Mouse (Mus musculus): Measurements from ENCODE around the gene Hsd17b7. TPM values are rescaled to one million over a fixed set of nuclear protein-coding genes. Genes with fewer than 3 reads are reported as not detected.

The Hsd17b7 gene
- total RNA-seq, 1 experiment, result 14.7 TPM

DNA sequence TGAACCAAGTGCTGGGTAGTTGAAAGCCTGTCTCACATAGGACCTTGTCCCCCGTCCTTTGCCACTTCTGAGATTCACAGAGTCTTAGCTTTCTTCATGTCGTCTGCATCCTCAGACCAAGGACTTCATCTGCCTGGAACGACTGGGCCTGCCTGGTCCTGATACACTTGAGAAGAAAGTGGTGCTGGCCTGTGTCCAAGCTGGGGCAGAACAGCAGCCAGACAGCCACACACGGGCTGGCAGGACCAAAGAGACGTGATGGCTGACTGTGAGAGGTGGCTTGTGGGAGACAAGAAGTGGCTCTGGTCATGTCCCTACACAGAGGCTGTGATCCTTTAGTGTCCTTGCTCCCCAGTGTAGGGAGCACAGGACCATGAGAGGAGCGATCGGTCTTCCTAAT is 58.3 kb downstream of the Hsd17b7 start:
- Histone ChIP-seq H3K9me3 (ENCODE audit: control insufficient read depth, insufficient read depth, low read depth, low read length) (no peaks in the 10 kb centered on the region), H3K27ac (ENCODE audit: insufficient read depth, low read depth, low read length, poor library complexity, severe bottlenecking) (no peak overlapping the region), H3K36me3 (ENCODE audit: control insufficient read depth, insufficient read depth, low read length, poor library complexity, severe bottlenecking) (no peaks in the 10 kb centered on the region), H3K9ac (ENCODE audit: insufficient read depth, low read depth, low read length, poor library complexity, severe bottlenecking) (no peak overlapping the region), H3K4me3 (ENCODE audit: insufficient read depth in 1 of 2, low read depth in 1 of 2, low read length in 2 of 2, poor library complexity in 1 of 2, severe bottlenecking in 1 of 2) (no peak overlapping the region), H3K4me1 (ENCODE audit: control insufficient read depth in 2 of 2, insufficient read depth in 2 of 2, low read length in 2 of 2, poor library complexity in 1 of 2) (no peaks in the 10 kb centered on the region)
- in situ Hi-C loops (cut with MboI; ENCODE audit: low sequenced_read_pairs in 2 of 2, unreplicated experiment in 2 of 2), result loop anchor here in 1 of 2 experiments (25.0 kb wide), 1 partner anchor 248 kb away; the partner anchor contains the start of gene Rgs5
- DNase-seq (ENCODE audit: low read depth, low spot score), result no peak
- TF ChIP-seq ZNF384 (IDR thresholded peaks at IDR 0.05; ENCODE audit: low read depth, low read length) (no peak), MAFK (IDR thresholded peaks at IDR 0.05; ENCODE audit: insufficient read depth, low read depth, low read length) (no peak), ZC3H11A (IDR thresholded peaks at IDR 0.05; ENCODE audit: borderline replicate concordance, low read depth, low read length) (no peak), HCFC1 (IDR thresholded peaks at IDR 0.05; ENCODE audit: borderline replicate concordance, insufficient read depth, low read length) (no peak), CHD2 (IDR thresholded peaks at IDR 0.05; ENCODE audit: low read depth, low read length) (no peak)

DNA sequence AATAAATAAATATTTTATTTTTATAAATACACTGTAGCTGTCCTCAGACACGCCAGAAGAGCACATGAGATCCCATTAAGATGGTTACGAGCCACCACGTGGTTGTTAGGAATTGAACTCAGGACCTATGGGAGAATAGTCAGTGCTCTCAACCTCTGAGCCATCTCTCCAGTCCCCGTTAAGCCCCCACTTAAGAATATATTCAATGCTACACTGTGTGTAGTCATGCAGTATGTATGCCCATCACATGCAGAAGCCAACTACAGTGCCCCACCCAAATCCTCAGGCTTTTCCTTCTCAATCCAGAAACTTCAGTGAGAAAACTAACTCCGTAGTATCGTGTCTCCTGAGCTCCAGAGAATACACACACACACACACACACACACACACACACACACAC is 59.4 kb downstream of the Hsd17b7 start:
- Histone ChIP-seq H3K4me1 (ENCODE audit: control insufficient read depth in 2 of 2, insufficient read depth in 2 of 2, low read length in 2 of 2, poor library complexity in 1 of 2) (no peaks in the 10 kb centered on the region), H3K36me3 (ENCODE audit: control insufficient read depth, insufficient read depth, low read length, poor library complexity, severe bottlenecking) (no peaks in the 10 kb centered on the region), H3K9me3 (ENCODE audit: control insufficient read depth, insufficient read depth, low read depth, low read length) (no peaks in the 10 kb centered on the region), H3K9ac (ENCODE audit: insufficient read depth, low read depth, low read length, poor library complexity, severe bottlenecking) (no peak overlapping the region), H3K27ac (ENCODE audit: insufficient read depth, low read depth, low read length, poor library complexity, severe bottlenecking) (no peak overlapping the region), H3K4me3 (ENCODE audit: insufficient read depth in 1 of 2, low read depth in 1 of 2, low read length in 2 of 2, poor library complexity in 1 of 2, severe bottlenecking in 1 of 2) (no peak overlapping the region)
- DNase-seq (ENCODE audit: low read depth, low spot score), result no peak
- in situ Hi-C loops (cut with MboI; ENCODE audit: low sequenced_read_pairs in 2 of 2, unreplicated experiment in 2 of 2), result loop anchor here in 1 of 2 experiments (25.0 kb wide), 1 partner anchor 247 kb away; the partner anchor contains the start of gene Rgs5
- TF ChIP-seq MAFK (IDR thresholded peaks at IDR 0.05; ENCODE audit: insufficient read depth, low read depth, low read length), result no peak

DNA sequence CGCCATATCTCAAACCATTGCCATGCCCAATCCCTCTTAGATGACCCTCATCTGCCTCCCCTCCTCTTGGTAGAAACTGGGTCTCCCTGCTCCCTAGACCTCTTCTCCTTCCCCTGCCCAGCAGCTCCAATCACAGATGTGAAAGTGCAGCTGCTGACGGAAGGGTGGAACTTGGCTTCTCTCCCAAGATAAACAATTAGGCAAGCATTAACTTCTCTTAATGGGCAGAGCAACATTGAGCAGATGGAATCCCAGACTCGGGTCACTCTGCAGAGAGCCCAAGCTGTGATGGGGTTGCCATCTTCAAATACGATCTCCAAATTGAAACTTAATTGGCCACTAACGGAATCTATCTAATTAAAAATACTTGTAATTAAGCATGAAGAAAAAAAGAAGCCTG is 59.9 kb downstream of the Hsd17b7 start:
- Histone ChIP-seq H3K27ac (ENCODE audit: insufficient read depth, low read depth, low read length, poor library complexity, severe bottlenecking) (no peak overlapping the region), H3K9ac (ENCODE audit: insufficient read depth, low read depth, low read length, poor library complexity, severe bottlenecking) (no peak overlapping the region), H3K4me1 (ENCODE audit: control insufficient read depth in 2 of 2, insufficient read depth in 2 of 2, low read length in 2 of 2, poor library complexity in 1 of 2) (no peaks in the 10 kb centered on the region), H3K9me3 (ENCODE audit: control insufficient read depth, insufficient read depth, low read depth, low read length) (no peaks in the 10 kb centered on the region), H3K36me3 (ENCODE audit: control insufficient read depth, insufficient read depth, low read length, poor library complexity, severe bottlenecking) (no peaks in the 10 kb centered on the region), H3K4me3 (ENCODE audit: insufficient read depth in 1 of 2, low read depth in 1 of 2, low read length in 2 of 2, poor library complexity in 1 of 2, severe bottlenecking in 1 of 2) (no peak overlapping the region)
- in situ Hi-C loops (cut with MboI; ENCODE audit: low sequenced_read_pairs in 2 of 2, unreplicated experiment in 2 of 2), result loop anchor here in 1 of 2 experiments (25.0 kb wide), 1 partner anchor 247 kb away; the partner anchor contains the start of gene Rgs5
- TF ChIP-seq CHD2 (IDR thresholded peaks at IDR 0.05; ENCODE audit: low read depth, low read length) (no peak), ZC3H11A (IDR thresholded peaks at IDR 0.05; ENCODE audit: borderline replicate concordance, low read depth, low read length) (no peak), HCFC1 (IDR thresholded peaks at IDR 0.05; ENCODE audit: borderline replicate concordance, insufficient read depth, low read length) (no peak), ZNF384 (IDR thresholded peaks at IDR 0.05; ENCODE audit: low read depth, low read length) (no peak), MAFK (IDR thresholded peaks at IDR 0.05; ENCODE audit: insufficient read depth, low read depth, low read length) (no peak)
- DNase-seq (ENCODE audit: low read depth, low spot score), result no peak

DNA sequence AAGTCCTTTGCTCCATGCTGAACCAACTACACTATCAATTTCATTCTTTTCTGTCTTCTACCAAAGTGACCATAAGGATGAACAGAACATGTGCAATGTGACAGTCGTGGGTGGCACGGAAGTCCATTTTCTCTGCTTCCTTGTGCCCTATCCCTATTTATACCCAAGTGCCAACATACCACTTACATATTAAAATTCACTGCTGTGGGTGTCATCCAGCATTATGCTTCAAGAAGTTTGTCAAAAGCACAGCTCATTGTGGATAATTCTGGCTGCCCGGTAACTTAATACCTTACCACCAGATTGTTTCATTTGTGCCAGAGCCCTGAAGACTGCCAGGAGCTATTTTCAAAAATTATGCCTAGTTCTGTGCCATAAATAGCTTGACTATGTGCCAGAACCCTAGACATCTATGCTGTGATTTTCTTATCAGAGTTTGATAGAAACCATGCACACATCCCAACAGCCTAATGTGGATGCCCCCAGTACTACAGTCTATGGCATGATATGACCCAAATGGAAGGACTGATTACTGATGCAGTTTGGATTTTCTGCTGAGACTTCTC is 68.2 kb downstream of the Hsd17b7 start:
- Histone ChIP-seq H3K4me1 (ENCODE audit: control insufficient read depth in 2 of 2, insufficient read depth in 2 of 2, low read length in 2 of 2, poor library complexity in 1 of 2) (no peaks in the 10 kb centered on the region), H3K9ac (ENCODE audit: insufficient read depth, low read depth, low read length, poor library complexity, severe bottlenecking) (no peak overlapping the region), H3K9me3 (ENCODE audit: control insufficient read depth, insufficient read depth, low read depth, low read length) (no peaks in the 10 kb centered on the region), H3K36me3 (ENCODE audit: control insufficient read depth, insufficient read depth, low read length, poor library complexity, severe bottlenecking) (no peaks in the 10 kb centered on the region), H3K4me3 (ENCODE audit: insufficient read depth in 1 of 2, low read depth in 1 of 2, low read length in 2 of 2, poor library complexity in 1 of 2, severe bottlenecking in 1 of 2) (no peak overlapping the region), H3K27ac (ENCODE audit: insufficient read depth, low read depth, low read length, poor library complexity, severe bottlenecking) (no peak overlapping the region)
- no peak for DNase-seq (ENCODE audit: low read depth, low spot score)
- no peak for TF ChIP-seq MAFK (IDR thresholded peaks at IDR 0.05; ENCODE audit: insufficient read depth, low read depth, low read length)
- TF ChIP-seq ZC3H11A (IDR thresholded peaks at IDR 0.05; ENCODE audit: borderline replicate concordance, low read depth, low read length), result no peak
- no peak for TF ChIP-seq CHD2 (IDR thresholded peaks at IDR 0.05; ENCODE audit: low read depth, low read length)
- TF ChIP-seq ZNF384 (IDR thresholded peaks at IDR 0.05; ENCODE audit: low read depth, low read length), result no peak
- no peak for TF ChIP-seq HCFC1 (IDR thresholded peaks at IDR 0.05; ENCODE audit: borderline replicate concordance, insufficient read depth, low read length)
- in situ Hi-C loops (cut with MboI; ENCODE audit: low sequenced_read_pairs in 2 of 2, unreplicated experiment in 2 of 2), result loop anchor here in 1 of 2 experiments (25.0 kb wide), 1 partner anchor 239 kb away; the partner anchor contains the start of gene Rgs5

Other genes with a start within 250 kb of the Hsd17b7 start
- gene Rgs4, start 221.6 kb downstream of the Hsd17b7 start, total RNA-seq (2012; rRNA removed), result 0.05 and 1.1 TPM in 2 replicates
- 0.40 and 0.63 TPM in 2 replicates for gene Ccdc190, start 40.6 kb downstream of the Hsd17b7 start, total RNA-seq (2012; rRNA removed)
- 5.4 and 6.8 TPM in 2 replicates for gene Ddr2, start 141.5 kb upstream of the Hsd17b7 start, total RNA-seq (2012; rRNA removed)
- gene Uap1, start 205.7 kb upstream of the Hsd17b7 start, total RNA-seq (2012; rRNA removed), result 21.1 and 22.2 TPM in 2 replicates
- 12.4 and 18.8 TPM in 2 replicates for gene Uhmk1, start 246.2 kb upstream of the Hsd17b7 start, total RNA-seq (2012; rRNA removed)

Measured in ES-E14 (cell line).